Mouse (Mus musculus) E14TG2a.4 (cell line): ENCODE measurements around the gene Gpr33.

Experiments used
- H3K27me3 ChIP-seq: 2 replicates; pipeline ENCODE4 v1.6.1; 2014; ENCODE audit warnings: low read length, control low read depth; ENCODE audit not compliant: insufficient read depth
- H3K36me3 ChIP-seq: 2 replicates; pipeline ENCODE4 v1.6.1; 2014; ENCODE audit warnings: low read length, control low read depth; ENCODE audit not compliant: insufficient read depth
- H3K4me1 ChIP-seq: replicated peaks from 2 replicates; pipeline ENCODE4 v1.6.1; 2014; ENCODE audit warnings: low read depth, low read length, control low read depth
- H3K4me3 ChIP-seq: replicated peaks from 2 replicates; pipeline ENCODE4 v1.5.1; 2014; ENCODE audit warnings: mild to moderate bottlenecking, low read length
- H3K9me3 ChIP-seq: 2 replicates; pipeline ENCODE4 v1.6.1; 2014; ENCODE audit warnings: low read length, control low read depth
- CTCF ChIP-seq: conservative IDR thresholded peaks from 2 replicates; pipeline ENCODE4 v1.5.1; 2014; ENCODE audit warnings: low read length
- NANOG ChIP-seq: IDR thresholded peaks from 2 replicates; pipeline ENCODE4 v1.6.1; 2014; ENCODE audit warnings: borderline replicate concordance, low read length, mixed read lengths
- POU5F1 ChIP-seq: IDR thresholded peaks from 2 replicates; pipeline ENCODE4 v1.6.1; 2014; ENCODE audit warnings: low read length, borderline replicate concordance

The Gpr33 gene

DNA sequence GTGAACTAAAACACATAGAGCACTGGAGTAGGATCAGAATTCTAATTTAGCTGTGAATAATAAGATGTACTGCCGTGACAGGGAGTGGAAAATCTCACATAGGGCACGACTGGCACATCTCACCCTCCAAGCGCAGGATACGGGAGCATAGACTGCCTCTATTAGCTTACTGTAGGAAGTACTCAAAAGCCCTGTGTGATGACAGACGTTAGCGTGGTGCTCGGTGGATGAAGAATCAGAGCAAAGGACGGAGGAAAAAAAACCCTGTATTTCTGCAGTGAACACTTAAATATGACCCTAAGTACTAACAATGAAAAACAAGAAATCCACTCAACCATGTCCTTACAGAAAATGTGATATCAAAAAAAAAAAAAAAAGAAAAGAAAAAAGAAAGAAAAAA is 15.7 kb downstream of the Gpr33 start:
- TF ChIP-seq NANOG (no peak), POU5F1 (no peak), CTCF (no peak)
- Histone ChIP-seq H3K4me1 (no peaks in the 10 kb centered on the region), H3K27me3 (no peaks in the 10 kb centered on the region), H3K4me3 (no peak overlapping the region), H3K9me3 (peaks cover 11% of the 10 kb centered on the region), H3K36me3 (no peaks in the 10 kb centered on the region)

DNA sequence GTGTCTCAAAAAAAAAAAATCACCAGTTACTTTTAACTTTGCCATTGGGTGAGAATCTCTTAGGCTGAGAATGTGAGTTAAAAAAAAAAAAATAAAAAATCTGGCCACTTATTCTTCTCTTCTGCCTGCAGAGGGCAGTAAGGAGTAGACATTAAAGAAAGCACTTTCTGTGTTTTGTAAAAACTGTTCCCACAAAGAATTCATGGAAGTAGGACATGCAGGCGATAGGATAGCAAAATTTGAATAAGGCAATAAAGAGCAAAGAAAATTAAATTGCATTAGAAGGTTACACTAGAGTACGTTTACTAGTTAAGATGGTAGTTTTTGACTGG is 17.3 kb downstream of the Gpr33 start:
- Histone ChIP-seq H3K27me3 (no peaks in the 10 kb centered on the region), H3K4me3 (no peak overlapping the region), H3K4me1 (no peaks in the 10 kb centered on the region), H3K36me3 (no peaks in the 10 kb centered on the region), H3K9me3 (peaks cover 11% of the 10 kb centered on the region)
- TF ChIP-seq POU5F1 (no peak), CTCF (peak; percentile 58)

DNA sequence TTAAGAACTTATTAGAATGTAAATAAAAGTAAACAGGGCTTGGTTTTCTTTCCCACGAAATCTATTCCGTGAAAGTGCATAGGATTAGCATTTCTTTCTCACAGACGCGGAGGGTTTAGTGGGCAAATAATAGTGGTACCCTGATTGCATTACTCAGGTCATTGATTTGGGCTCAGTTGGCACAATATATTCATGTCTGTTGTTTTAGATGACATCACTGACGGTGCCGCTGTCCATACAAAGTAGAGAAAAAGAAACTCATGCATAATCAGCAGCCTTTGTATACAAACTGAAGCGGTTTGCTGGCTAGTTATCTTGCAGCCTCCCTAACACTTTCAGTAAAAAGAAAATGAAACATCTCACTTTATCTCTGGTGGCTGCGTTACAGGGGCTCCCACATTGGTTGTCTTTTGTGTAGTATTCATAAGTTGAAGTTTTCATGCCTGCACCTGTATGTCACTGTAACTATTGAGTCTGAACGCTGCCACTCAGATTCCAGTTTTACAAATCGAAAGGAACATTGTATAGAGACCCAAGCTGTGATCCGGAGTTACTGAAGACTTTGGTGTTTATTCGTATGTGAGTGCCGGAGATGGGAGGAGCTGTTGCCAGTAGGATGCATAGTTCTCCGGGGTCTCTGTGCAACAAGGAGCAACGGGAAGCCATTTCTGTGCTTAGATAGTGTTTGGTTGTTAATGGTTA is 17.8 kb downstream of the Gpr33 start:
- TF ChIP-seq POU5F1 (no peak), CTCF (no peak), NANOG (no peak)
- Histone ChIP-seq H3K4me1 (0 out of 2 replicates have a peak, but pooled peaks cover 2% of the 10 kb centered on the region), H3K9me3 (peaks cover 11% of the 10 kb centered on the region), H3K4me3 (no peak overlapping the region), H3K27me3 (no peaks in the 10 kb centered on the region), H3K36me3 (no peaks in the 10 kb centered on the region)

DNA sequence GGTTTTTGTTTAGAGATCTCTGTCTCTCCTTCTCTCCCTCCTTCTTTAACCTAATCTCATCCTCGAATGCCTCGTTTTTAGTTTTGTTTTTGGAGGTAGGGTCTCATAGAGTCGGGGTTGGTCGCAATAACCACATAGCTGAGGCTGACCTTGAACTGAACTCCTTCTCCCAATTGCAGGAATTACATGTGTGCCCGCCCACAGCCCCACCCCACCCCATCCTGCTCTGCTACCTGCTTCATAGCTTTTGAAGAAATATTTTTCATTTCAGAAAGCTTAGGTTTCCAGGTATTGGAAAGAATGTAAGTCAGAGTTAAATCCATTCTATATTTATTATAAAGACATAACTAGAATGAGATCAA is 21.2 kb downstream of the Gpr33 start:
- TF ChIP-seq CTCF, result no peak
- no peak for TF ChIP-seq POU5F1
- no peak for TF ChIP-seq NANOG
- H3K4me3 ChIP-seq, result peak overlapping the region; percentile 85; the same call in 1 of the 2 replicates
- H3K4me1 ChIP-seq, result 0 out of 2 replicates have a peak, but pooled peaks cover 9% of the 10 kb centered on the region
- no peaks in the 10 kb centered on the region for H3K27me3 ChIP-seq
- H3K9me3 ChIP-seq, result peaks cover 11% of the 10 kb centered on the region
- H3K36me3 ChIP-seq, result peaks cover 16% of the 10 kb centered on the region

DNA sequence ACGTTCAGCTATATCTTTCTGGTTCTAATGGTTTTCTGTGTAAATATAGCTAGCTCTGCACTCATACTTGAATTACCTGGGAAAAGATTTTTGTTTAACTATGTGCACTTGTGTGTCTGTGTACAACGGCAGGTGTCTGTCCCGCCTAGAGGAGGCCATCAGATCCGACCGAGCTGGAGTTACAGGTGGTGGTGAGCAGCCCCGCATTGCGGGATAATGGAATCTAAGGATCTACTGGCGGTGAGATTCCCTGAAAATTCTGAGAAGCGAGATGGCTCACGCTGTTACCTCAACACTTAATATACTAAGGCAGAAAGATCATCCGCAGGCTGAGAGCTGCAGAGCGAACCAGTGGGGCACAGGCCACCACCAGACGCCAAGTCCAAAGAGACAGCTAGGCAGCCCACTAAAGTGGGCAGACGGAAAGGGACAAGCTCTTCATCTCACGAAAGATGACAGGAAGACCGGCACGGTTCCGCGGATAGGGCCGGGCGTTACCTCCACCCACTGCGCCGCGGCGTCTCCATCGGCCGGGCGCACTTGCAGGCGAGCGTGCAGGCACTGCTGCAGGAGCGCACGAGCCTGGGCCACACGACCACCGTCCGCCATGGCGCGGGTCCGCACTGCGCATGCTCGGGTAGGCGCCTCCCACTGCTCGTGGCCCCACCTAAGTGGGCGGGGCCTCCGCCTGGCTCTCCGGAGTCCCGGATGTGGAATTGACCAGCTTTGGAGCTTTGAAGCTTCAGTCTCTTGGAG is 21.8 kb downstream of the Gpr33 start, which contains the start of gene Dtd2:
Gene Dtd2, minus strand, starts transcription at position 625 of the 756 bp plus-strand sequence.
- Histone ChIP-seq H3K4me1 (0 out of 2 replicates have a peak, but pooled peaks cover 9% of the 10 kb centered on the region), H3K27me3 (no peaks in the 10 kb centered on the region), H3K36me3 (peaks cover 16% of the 10 kb centered on the region), H3K4me3 (peak within 1 kb of the TSS; percentile 85), H3K9me3 (peaks cover 11% of the 10 kb centered on the region)
- TF ChIP-seq POU5F1, result no peak
- no peak for TF ChIP-seq NANOG
- no peak for TF ChIP-seq CTCF

DNA sequence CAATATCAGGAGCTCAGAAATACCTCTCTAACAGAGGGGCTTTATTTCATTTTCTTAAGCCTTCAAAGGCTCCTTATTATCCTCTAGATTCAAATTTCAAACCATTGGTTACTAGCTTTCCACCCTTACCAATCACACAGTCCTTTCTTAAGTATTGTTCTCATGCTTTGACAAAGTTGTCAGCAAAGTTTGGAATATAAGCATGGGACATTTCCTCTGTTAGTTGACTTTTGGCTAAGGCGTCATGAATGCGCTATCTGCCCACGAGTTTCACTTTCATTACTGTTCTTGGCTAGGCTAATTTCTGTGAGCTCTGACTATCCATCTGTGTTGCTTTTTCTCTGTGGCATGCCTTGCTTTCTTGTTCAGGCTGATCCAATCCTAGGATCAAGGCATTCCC is 25.1 kb downstream of the Gpr33 start:
- Histone ChIP-seq H3K9me3 (peaks cover 6% of the 10 kb centered on the region), H3K27me3 (no peaks in the 10 kb centered on the region), H3K36me3 (peaks cover 37% of the 10 kb centered on the region), H3K4me1 (peaks cover 16% of the 10 kb centered on the region), H3K4me3 (no peak overlapping the region)
- TF ChIP-seq POU5F1, result no peak
- TF ChIP-seq NANOG, result no peak
- no peak for TF ChIP-seq CTCF

DNA sequence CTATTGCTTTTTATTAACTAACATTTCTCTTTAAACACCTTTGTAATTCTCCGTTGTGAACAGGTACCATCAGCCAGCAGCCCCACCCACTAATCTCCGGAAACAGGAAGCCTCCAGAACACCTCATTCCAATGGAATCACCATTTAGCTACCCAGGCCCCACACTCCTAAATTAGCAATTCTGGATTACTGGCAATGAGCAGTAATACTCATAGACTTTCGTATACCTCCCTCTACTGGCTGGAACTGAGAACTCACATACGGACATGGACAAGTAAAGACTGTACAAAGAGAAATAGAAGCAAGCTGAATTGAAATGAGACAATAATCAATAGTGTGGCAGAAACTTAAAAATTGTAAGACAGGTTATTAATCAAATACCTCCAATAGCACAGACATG is 26.3 kb downstream of the Gpr33 start:
- Histone ChIP-seq H3K4me3 (no peak overlapping the region), H3K9me3 (no peaks in the 10 kb centered on the region), H3K27me3 (no peaks in the 10 kb centered on the region), H3K36me3 (peaks cover 49% of the 10 kb centered on the region), H3K4me1 (peaks cover 16% of the 10 kb centered on the region)
- TF ChIP-seq NANOG (no peak), POU5F1 (no peak), CTCF (peak; percentile 26; the same call in 1 of the 2 replicates)

DNA sequence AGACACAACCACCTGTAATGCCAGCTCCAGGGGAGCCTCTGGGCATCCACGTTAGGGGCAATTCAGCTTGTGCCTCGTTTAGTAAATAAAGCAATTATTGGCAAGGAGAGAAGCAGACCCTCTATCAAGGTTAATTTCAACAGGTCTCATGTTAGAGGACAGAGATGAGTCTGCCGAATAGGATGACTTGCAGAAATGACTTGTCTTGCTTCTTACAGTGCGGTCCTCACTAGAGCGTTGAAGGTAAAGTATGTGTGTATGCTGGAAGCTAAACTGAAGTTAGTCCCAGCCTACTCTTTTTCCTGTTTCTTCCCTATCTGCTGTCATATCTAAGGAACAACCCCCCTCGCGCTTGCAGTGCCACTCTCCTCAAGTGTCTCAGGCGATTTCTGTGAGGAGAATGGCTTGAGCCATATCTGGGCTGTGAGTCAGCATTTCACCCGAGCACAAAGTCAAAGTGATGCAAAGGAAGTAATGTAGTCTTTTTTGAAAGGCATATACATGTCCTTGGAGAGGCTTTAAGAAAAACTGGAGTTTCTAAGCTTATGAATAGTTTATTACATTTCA is 29.4 kb downstream of the Gpr33 start:
- H3K4me1 ChIP-seq, result peaks cover 7% of the 10 kb centered on the region
- TF ChIP-seq CTCF (no peak), NANOG (no peak), POU5F1 (no peak)
- H3K9me3 ChIP-seq, result no peaks in the 10 kb centered on the region
- H3K4me3 ChIP-seq, result no peak overlapping the region
- H3K27me3 ChIP-seq, result no peaks in the 10 kb centered on the region
- peaks cover 64% of the 10 kb centered on the region for H3K36me3 ChIP-seq
